Mouse (Mus musculus) intestine, postnatal 0 days (tissue): Measurements from ENCODE around the gene Olfr721-ps1. TPM values are rescaled to one million over a fixed set of nuclear protein-coding genes. Genes with fewer than 3 reads are reported as not detected.

Experiments used
- ATAC-seq: fragments of 200-750 bp; cut with Nextera tagmentation; 2 replicates; pipeline ENCODE4 v1.8.0; 2017; ENCODE audit warnings: mild to moderate bottlenecking, moderate TSS enrichment, moderate library complexity
- H3K27ac ChIP-seq: fragments of 300-500 bp; sonication (generic); 2 replicates; pipeline ENCODE4 v1.5.1; 2014; ENCODE audit warnings: mild to moderate bottlenecking, low read depth, low read length, moderate library complexity
- H3K27me3 ChIP-seq: fragments of 300-500 bp; sonication (generic); replicated peaks from 2 replicates; pipeline ENCODE4 v1.6.1; 2014; ENCODE audit warnings: low read length, mixed read lengths; ENCODE audit not compliant: control insufficient read depth, insufficient read depth
- H3K36me3 ChIP-seq: fragments of 300-500 bp; sonication (generic); 2 replicates; pipeline ENCODE4 v1.6.1; 2014; ENCODE audit warnings: mild to moderate bottlenecking, moderate library complexity; ENCODE audit not compliant: control insufficient read depth, insufficient read depth
- H3K4me1 ChIP-seq: fragments of 300-500 bp; sonication (generic); replicated peaks from 2 replicates; pipeline ENCODE4 v1.6.1; 2014; ENCODE audit warnings: antibody characterized with exemption, low read length, mixed read lengths; ENCODE audit not compliant: control insufficient read depth, insufficient read depth
- H3K4me2 ChIP-seq: fragments of 300-500 bp; sonication (generic); replicated peaks from 2 replicates; pipeline ENCODE4 v1.6.1; 2014; ENCODE audit warnings: low read depth, mild to moderate bottlenecking, moderate library complexity
- H3K4me3 ChIP-seq: fragments of 300-500 bp; sonication (generic); 2 replicates; pipeline ENCODE4 v1.5.1; 2014; ENCODE audit warnings: low read depth, low read length
- H3K9ac ChIP-seq: fragments of 300-500 bp; sonication (generic); 2 replicates; pipeline ENCODE4 v1.6.1; 2014; ENCODE audit warnings: mild to moderate bottlenecking, low read depth, low read length
- H3K9me3 ChIP-seq: fragments of 300-500 bp; sonication (generic); 2 replicates; pipeline ENCODE4 v1.6.1; 2016; ENCODE audit warnings: mixed run types; ENCODE audit not compliant: control insufficient read depth
- CTCF ChIP-seq: sonication (generic); IDR thresholded peaks from 2 replicates; pipeline ENCODE4 v1.5.1; 2016; ENCODE audit warnings: low read depth, mild to moderate bottlenecking, control low read depth, antibody characterized with exemption, moderate library complexity
- WGBS: fragments of 180-500 bp; shearing (Covaris S2); extraction: QIAGEN DNeasy Blood & Tissue Kit; methylation state at CpG from one replicate; pipeline ENCODE4 v1.1.7; 2014; 5-methylcytosine and 5-hydroxymethylcytosine counted together
- polyA plus RNA-seq: library from polyadenylated mRNA; unstranded; fragments of >200 nt; fragmentation: Nextera tagmentation; extraction: Ambion mirVana; gene quantifications from 2 replicates; pipeline ENCODE4 v1.2.1, GENCODE M21; 2015

Gene Olfr721-ps1
- polyA plus RNA-seq, result not detected in 2 replicates

DNA sequence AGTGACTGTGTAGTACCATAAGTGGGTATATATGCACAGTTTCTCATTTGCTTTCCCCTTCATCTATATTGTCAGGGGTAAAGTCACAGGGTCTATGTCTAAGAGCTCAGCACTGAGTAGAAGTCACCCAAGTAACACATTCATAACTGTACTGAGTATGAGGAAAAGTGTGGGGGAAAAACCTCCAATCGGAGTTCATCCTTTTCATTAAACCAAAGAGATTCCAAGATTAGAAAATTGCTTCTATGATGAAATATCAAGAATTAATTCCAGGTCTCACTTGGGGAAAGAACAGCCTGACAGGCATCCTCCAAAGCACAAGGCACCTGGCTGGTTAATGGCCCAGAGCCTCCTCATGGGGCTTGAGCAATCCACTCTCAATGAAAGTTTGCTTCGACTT lies at the start of gene Olfr721-ps1:
Gene Olfr721-ps1 (plus strand): TSS at position 301 of the 400 bp plus-strand sequence.
- Histone ChIP-seq H3K4me2 (no peak within 1 kb of the TSS), H3K4me1 (no peaks in the 10 kb centered on the region), H3K9ac (no peak within 1 kb of the TSS), H3K27me3 (no peaks in the 10 kb centered on the region), H3K36me3 (no peaks in the 10 kb centered on the region), H3K4me3 (no peak within 1 kb of the TSS), H3K9me3 (no peaks in the 10 kb centered on the region), H3K27ac (no peak within 1 kb of the TSS)
- TF ChIP-seq CTCF, result no peak
- WGBS, result 79% methylated on average over 2 of the region's 2 CpGs
- ATAC-seq, result no peak

- H3K4me1 ChIP-seq, result no peaks in the 10 kb centered on the region
- 97% methylated on average over 9 of the region's 9 CpGs for WGBS
- 0 out of 2 replicates have a peak, but pooled peaks cover 4% of the 10 kb centered on the region for H3K36me3 ChIP-seq
- peaks cover 52% of the 10 kb centered on the region for H3K9me3 ChIP-seq
- no peak overlapping the region for H3K4me3 ChIP-seq
- H3K9ac ChIP-seq, result no peak overlapping the region
- H3K27me3 ChIP-seq, result no peaks in the 10 kb centered on the region
- no peak for ATAC-seq
- 0 out of 2 replicates have a peak, but pooled peaks have one; percentile 14 for TF ChIP-seq CTCF
- no peak overlapping the region for H3K4me2 ChIP-seq
- H3K27ac ChIP-seq, result no peak overlapping the region
These were observed 49.1 kb upstream of the Olfr721-ps1 start for GRCm38 (mm10) chr14:14351721-14352590.

- H3K9me3 ChIP-seq, result peaks cover 49% of the 10 kb centered on the region
- ATAC-seq, result no peak
- 86% methylated on average over 6 of the region's 6 CpGs for WGBS
These were observed 48.5 kb upstream of the Olfr721-ps1 start for GRCm38 (mm10) chr14:14352606-14353005.

GRCm38 (mm10) chr14:14353081-14353732 lies 47.9 kb upstream of the Olfr721-ps1 start:
- Histone ChIP-seq H3K9me3 (peaks cover 47% of the 10 kb centered on the region), H3K4me1 (no peaks in the 10 kb centered on the region), H3K36me3 (0 out of 2 replicates have a peak, but pooled peaks cover 4% of the 10 kb centered on the region), H3K4me2 (no peak overlapping the region), H3K27me3 (no peaks in the 10 kb centered on the region), H3K4me3 (no peak overlapping the region), H3K9ac (no peak overlapping the region), H3K27ac (no peak overlapping the region)
- no peak for TF ChIP-seq CTCF
- WGBS, result 94% methylated on average over 7 of the region's 7 CpGs
- no peak for ATAC-seq

More at GRCm38 (mm10) chr14:14352606-14353005, 48.5 kb upstream of the Olfr721-ps1 start:
- H3K27me3 ChIP-seq, result no peaks in the 10 kb centered on the region
- H3K9ac ChIP-seq, result no peak overlapping the region
- H3K36me3 ChIP-seq, result 0 out of 2 replicates have a peak, but pooled peaks cover 4% of the 10 kb centered on the region
- TF ChIP-seq CTCF, result no peak
- no peaks in the 10 kb centered on the region for H3K4me1 ChIP-seq
- no peak overlapping the region for H3K4me3 ChIP-seq
- H3K27ac ChIP-seq, result no peak overlapping the region
- no peak overlapping the region for H3K4me2 ChIP-seq

DNA sequence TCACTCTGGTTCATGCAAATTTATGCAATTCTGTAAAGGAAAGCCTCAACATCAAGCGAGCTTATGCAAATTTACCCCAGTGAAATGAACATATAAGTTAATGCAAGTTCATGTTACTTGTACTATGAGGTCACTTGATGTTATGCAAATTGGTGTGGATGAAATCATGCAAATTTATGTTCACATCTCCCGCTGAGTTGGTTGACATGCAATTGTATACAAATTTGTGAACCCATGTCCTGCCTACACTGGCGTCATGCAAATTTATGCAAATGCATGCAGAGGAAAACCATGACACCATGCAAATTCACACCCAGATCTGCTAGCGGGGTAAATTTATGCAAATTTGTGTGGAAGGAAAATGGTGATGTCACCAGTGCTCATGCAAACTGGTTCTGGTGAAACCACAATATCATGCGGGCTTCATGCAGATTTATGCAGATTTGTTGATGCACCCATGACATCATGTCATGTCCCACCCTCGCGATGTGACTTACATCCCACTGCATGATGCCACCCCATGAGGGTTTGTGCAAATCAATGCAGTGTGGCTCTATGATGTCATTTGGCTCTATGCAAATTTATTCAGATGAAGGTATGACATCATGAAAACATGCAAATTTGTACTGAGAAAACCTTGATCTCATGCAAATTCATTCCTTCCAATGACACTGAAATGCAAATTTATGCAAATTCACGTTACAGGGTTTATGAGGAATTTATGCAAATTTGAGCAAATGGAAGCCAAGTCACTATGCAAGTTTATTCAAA lies 47.2 kb upstream of the Olfr721-ps1 start:
- ATAC-seq, result no peak
- WGBS, result 92% methylated on average over 8 of the region's 8 CpGs

More for the DNA sequence above, 47.2 kb upstream of the Olfr721-ps1 start:
- Histone ChIP-seq H3K9me3 (peaks cover 42% of the 10 kb centered on the region), H3K4me1 (no peaks in the 10 kb centered on the region), H3K4me3 (no peak overlapping the region), H3K27me3 (no peaks in the 10 kb centered on the region), H3K36me3 (0 out of 2 replicates have a peak, but pooled peaks cover 4% of the 10 kb centered on the region), H3K9ac (no peak overlapping the region), H3K4me2 (no peak overlapping the region), H3K27ac (no peak overlapping the region)
- TF ChIP-seq CTCF, result no peak
